Mouse (Mus musculus): ENCODE measurements around the gene Olfr620.

Olfr620 gene

GRCm38 (mm10) chr7:103612434-103612833, at the start of gene Olfr620:
Gene Olfr620 (minus strand): TSS chr7:103612534.
- no peak for DNase-seq (ENCODE audit: low spot score)

- no peak for DNase-seq (ENCODE audit: low spot score)
These were observed 31.7 kb upstream of the Olfr620 start for GRCm38 (mm10) chr7:103644070-103644469.

DNA sequence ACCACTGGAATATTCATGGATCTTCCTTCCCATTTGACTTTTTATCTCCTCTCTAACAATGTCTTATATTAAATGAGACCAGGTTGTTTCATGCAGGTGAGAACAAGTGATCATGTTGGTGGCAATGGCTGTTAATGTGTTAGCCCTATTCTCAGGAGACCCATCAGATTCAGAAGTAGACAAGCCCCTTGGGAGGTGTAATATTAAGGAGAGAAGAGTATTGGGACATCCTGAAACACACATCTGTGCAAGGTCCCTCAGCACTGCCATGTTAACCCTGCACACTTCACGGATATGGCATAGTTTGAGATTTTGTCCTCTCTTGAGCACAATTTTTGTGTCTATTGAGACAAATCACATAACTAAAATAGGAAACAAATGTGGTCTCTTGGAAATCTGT, 30.3 kb upstream of the Olfr620 start, which contains the start of gene Olfr622:
Gene Olfr622 (minus strand): TSS at position 101 of the 400 bp plus-strand sequence.
- no peak for DNase-seq (ENCODE audit: low spot score)

GRCm38 (mm10) chr7:103636795-103637194, 24.5 kb upstream of the Olfr620 start:
- no peak for DNase-seq (ENCODE audit: low spot score)

GRCm38 (mm10) chr7:103607425-103607824, 4.9 kb downstream of the Olfr620 start:
- no peak for DNase-seq (ENCODE audit: low spot score)

- DNase-seq (ENCODE audit: low spot score), result no peak
These were observed 12.1 kb downstream of the Olfr620 start, which contains the start of gene Olfr619 for GRCm38 (mm10) chr7:103600275-103600674. Gene Olfr619 (plus strand): TSS chr7:103600575.

- no peak for DNase-seq (ENCODE audit: low spot score)
These were observed 22.5 kb downstream of the Olfr620 start, which contains the start of gene Olfr618 for GRCm38 (mm10) chr7:103589803-103590202. Gene Olfr618 (plus strand): TSS chr7:103590103.

- DNase-seq (ENCODE audit: low spot score), result no peak
These were observed 39.6 kb downstream of the Olfr620 start, which contains the start of gene Olfr617 for GRCm38 (mm10) chr7:103572761-103573160. Gene Olfr617 (plus strand): TSS chr7:103573061.

DNA sequence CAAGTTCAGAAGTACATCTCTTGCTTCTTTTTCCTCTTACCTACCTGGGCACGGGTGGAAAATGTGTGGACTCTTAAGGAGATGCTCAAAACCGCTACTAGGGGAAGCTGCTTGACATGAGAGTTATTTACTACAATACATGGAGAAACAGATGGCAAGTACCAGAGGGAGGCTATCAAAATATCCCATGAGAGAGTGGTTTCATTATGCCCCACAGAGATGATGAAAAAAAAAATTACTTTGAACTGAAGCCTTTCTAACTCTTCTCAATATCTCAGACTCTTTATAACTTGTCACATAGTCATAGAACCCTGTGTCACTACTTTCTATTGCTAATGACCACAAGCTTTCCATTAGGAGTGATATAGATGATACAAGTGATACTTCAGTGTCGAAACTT, 43.3 kb downstream of the Olfr620 start, which contains the start of gene Olfr616:
Gene Olfr616 (minus strand): TSS at position 101 of the 400 bp plus-strand sequence.
- DNase-seq (ENCODE audit: low spot score), result no peak

DNA sequence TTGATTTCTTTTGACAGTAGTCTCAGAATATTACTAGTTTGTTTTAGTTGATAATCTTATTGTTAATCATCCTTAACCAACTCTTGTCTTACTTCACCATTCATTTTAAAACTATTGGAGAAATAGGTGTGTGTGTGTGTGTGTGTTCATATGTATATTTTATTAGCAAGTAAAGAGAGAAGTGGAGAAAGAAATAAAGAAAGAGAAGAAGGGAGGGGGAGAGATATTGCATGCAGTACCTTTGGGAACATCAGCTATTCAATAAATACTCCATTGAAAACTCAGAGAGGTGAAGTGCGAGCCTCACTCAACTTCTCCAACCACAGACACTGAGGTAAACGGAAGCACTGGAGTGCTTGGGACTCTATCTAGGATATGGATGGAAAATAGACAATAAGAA, 56.6 kb downstream of the Olfr620 start, which contains the start of gene Olfr615:
Gene Olfr615 (plus strand): TSS at position 301 of the 400 bp plus-strand sequence.
- no peak for DNase-seq (ENCODE audit: low spot score)

Measured in T-cell, adult 2 months (primary cell).